Mouse (Mus musculus) lung, adult 2 months (tissue): Measurements from ENCODE around the gene Grb7.

Experiments
- CTCF ChIP-seq: fragments of 200-500 bp; IDR thresholded peaks from 2 replicates; pipeline ENCODE4 v1.5.1; 2011; ENCODE audit warnings: mild to moderate bottlenecking, low read length, control low read depth; ENCODE audit not compliant: insufficient read depth
- POLR2A ChIP-seq: fragments of 200-500 bp; IDR thresholded peaks from 2 replicates; pipeline ENCODE4 v1.6.1; 2011; ENCODE audit warnings: low read depth, mild to moderate bottlenecking, control low read depth, low read length, borderline replicate concordance; ENCODE audit errors: extremely low read depth

DNA sequence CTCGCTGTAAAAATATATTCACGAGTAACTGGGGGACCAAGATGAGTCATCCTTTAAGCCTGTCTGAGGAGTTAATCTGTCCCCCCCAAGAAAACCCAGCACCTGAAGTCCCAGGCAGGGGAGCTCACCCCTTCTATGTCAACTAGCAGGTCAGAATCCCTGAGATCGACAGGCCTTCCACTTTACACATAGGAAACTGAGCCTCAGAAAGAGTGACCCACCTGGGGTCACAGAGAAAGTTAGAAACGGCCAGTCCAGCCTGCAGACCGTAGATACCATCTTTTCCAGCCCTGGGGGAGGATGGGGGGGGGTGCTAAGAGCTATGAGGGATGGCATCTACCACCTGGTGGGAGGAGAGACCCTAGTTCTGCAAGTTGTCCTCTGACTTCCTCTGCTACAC, 10.4 kb downstream of the Grb7 start:
- no peak for TF ChIP-seq CTCF
- no peak for TF ChIP-seq POLR2A
